Mouse (Mus musculus) stomach, postnatal 0 days (tissue): ENCODE data around the gene Xbp1. TPM values are rescaled to one million over a fixed set of nuclear protein-coding genes. Genes with fewer than 3 reads are reported as not detected.

ENCODE experiments used
- ATAC-seq: fragments of 200-750 bp; cut with Nextera tagmentation; 2 replicates; pipeline ENCODE4 v1.8.0; 2017; ENCODE audit not compliant: low FRiP score, low TSS enrichment
- DNase-seq: peaks from one replicate; pipeline ENCODE4 v3.0.0-alpha.2; 2016; ENCODE audit warnings: low spot score
- H3K27ac ChIP-seq: fragments of 300-500 bp; sonication (generic); replicated peaks from 2 replicates; pipeline ENCODE4 v1.5.1; 2014; ENCODE audit warnings: mild to moderate bottlenecking, control low read depth
- H3K27me3 ChIP-seq: fragments of 300-500 bp; sonication (generic); 2 replicates; pipeline ENCODE4 v1.6.1; 2014; ENCODE audit warnings: low read length; ENCODE audit not compliant: control insufficient read depth, insufficient read depth
- H3K36me3 ChIP-seq: fragments of 300-500 bp; sonication (generic); 2 replicates; pipeline ENCODE4 v1.6.1; 2014; ENCODE audit warnings: low read length, mixed read lengths; ENCODE audit not compliant: control insufficient read depth, insufficient read depth
- H3K4me1 ChIP-seq: fragments of 300-500 bp; sonication (generic); replicated peaks from 2 replicates; pipeline ENCODE4 v1.6.1; 2014; ENCODE audit warnings: antibody characterized with exemption; ENCODE audit not compliant: control insufficient read depth, insufficient read depth
- H3K4me2 ChIP-seq: fragments of 300-500 bp; sonication (generic); replicated peaks from 2 replicates; pipeline ENCODE4 v1.6.1; 2014; ENCODE audit warnings: low read depth, mild to moderate bottlenecking, control low read depth, moderate library complexity
- H3K4me3 ChIP-seq: fragments of 300-500 bp; sonication (generic); 2 replicates; pipeline ENCODE4 v1.5.1; 2014; ENCODE audit warnings: low read depth, low read length, control low read depth
- H3K9ac ChIP-seq: fragments of 300-500 bp; sonication (generic); 2 replicates; pipeline ENCODE4 v1.6.1; 2014; ENCODE audit warnings: mild to moderate bottlenecking, low read length, control low read depth, mixed read lengths
- H3K9me3 ChIP-seq: fragments of 300-500 bp; sonication (generic); 2 replicates; pipeline ENCODE4 v1.6.1; 2016; ENCODE audit warnings: low read length; ENCODE audit not compliant: control insufficient read depth
- CTCF ChIP-seq: IDR thresholded peaks from 2 replicates; pipeline ENCODE4 v1.5.1; 2016; ENCODE audit warnings: antibody characterized with exemption, low read depth, mild to moderate bottlenecking, moderate library complexity
- EP300 ChIP-seq: optimal IDR thresholded peaks from 2 replicates; pipeline ENCODE3; 2016; ENCODE audit warnings: antibody characterized with exemption
- WGBS: fragments of 180-500 bp; shearing (Covaris S2); extraction: QIAGEN DNeasy Blood & Tissue Kit; methylation state at CpG from one replicate; pipeline ENCODE4 v1.1.7; 2014; 5-methylcytosine and 5-hydroxymethylcytosine counted together
- polyA plus RNA-seq: library from polyadenylated mRNA; unstranded; fragments of >200 nt; fragmentation: Nextera tagmentation; extraction: Ambion mirVana; gene quantifications from 2 replicates; pipeline ENCODE4 v1.2.1, GENCODE M21; 2015

Gene Xbp1
- polyA plus RNA-seq, 1 experiment from 2014 or later = 221 TPM

GRCm38 (mm10) chr11:5571856-5572255 lies 51.4 kb downstream of the Xbp1 start:
- no peaks in the 10 kb centered on the region for H3K9me3 ChIP-seq
- H3K4me2 ChIP-seq = no peak overlapping the region
- no peak overlapping the region for H3K27ac ChIP-seq
- H3K4me3 ChIP-seq = no peak overlapping the region
- no peaks in the 10 kb centered on the region for H3K4me1 ChIP-seq
- TF ChIP-seq CTCF = no peak
- DNase-seq (no peak), ATAC-seq (no peak)
- no peak overlapping the region for H3K9ac ChIP-seq
- no peaks in the 10 kb centered on the region for H3K27me3 ChIP-seq
- H3K36me3 ChIP-seq = no peaks in the 10 kb centered on the region
- WGBS = 84% methylated on average over 4 of the region's 4 CpGs

- WGBS = 93% methylated on average over 2 of the region's 2 CpGs
- Histone ChIP-seq H3K4me1 (no peaks in the 10 kb centered on the region), H3K4me2 (no peak overlapping the region), H3K27me3 (no peaks in the 10 kb centered on the region), H3K27ac (no peak overlapping the region), H3K36me3 (no peaks in the 10 kb centered on the region), H3K9me3 (no peaks in the 10 kb centered on the region), H3K9ac (no peak overlapping the region), H3K4me3 (no peak overlapping the region)
- ATAC-seq (no peak), DNase-seq (no peak)
- TF ChIP-seq EP300 (no peak), CTCF (no peak)
Measured at GRCm38 (mm10) chr11:5573821-5574220, 53.4 kb downstream of the Xbp1 start.

DNA sequence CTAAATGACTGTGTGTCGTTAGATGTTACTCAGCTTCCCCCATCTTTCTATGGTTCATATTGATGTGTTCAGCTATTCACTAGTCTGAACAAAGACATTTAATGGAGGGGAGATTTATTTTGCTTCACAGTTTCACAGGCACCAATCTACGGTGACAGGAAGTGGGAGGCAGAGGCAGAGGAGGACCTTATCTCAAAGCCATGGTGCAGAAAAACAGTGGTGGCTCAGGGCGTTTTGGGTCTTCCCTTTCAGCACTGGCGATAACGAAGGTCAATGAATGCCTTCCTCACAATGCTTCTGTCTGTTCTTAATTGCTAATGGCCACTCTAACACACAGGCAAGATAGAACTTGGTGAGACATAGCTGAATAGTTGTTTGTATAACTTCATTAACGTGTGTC lies 54.6 kb downstream of the Xbp1 start:
- 66% methylated on average over 6 of the region's 6 CpGs for WGBS
- ATAC-seq = no peak

More for the DNA sequence above, 54.6 kb downstream of the Xbp1 start:
- no peak overlapping the region for H3K4me3 ChIP-seq
- H3K4me1 ChIP-seq = no peaks in the 10 kb centered on the region
- H3K27ac ChIP-seq = no peak overlapping the region
- no peak overlapping the region for H3K4me2 ChIP-seq
- no peaks in the 10 kb centered on the region for H3K36me3 ChIP-seq
- H3K9ac ChIP-seq = no peak overlapping the region
- DNase-seq = no peak
- no peaks in the 10 kb centered on the region for H3K27me3 ChIP-seq
- TF ChIP-seq CTCF (no peak), EP300 (no peak)
- H3K9me3 ChIP-seq = no peaks in the 10 kb centered on the region

Other genes with a start within 250 kb of the Xbp1 start
- gene Znrf3, start 75.8 kb upstream of the Xbp1 start, polyA plus RNA-seq = 8.9 and 9.3 TPM in 2 replicates
- gene Ccdc117, start 21.5 kb downstream of the Xbp1 start, polyA plus RNA-seq = 8.7 and 9.2 TPM in 2 replicates
- gene Ankrd36, start 49.0 kb downstream of the Xbp1 start, polyA plus RNA-seq = not detected in 2 replicates
- 219 and 225 TPM in 2 replicates for gene Mrps24, start 195.0 kb downstream of the Xbp1 start, polyA plus RNA-seq
- gene Urgcp, start 241.7 kb downstream of the Xbp1 start, polyA plus RNA-seq = 14.1 and 15.4 TPM in 2 replicates